Mouse (Mus musculus) T-helper 17 cell (primary cell): ENCODE data around the gene Rai1.

Source experiments
- in situ Hi-C, 2 experiments: fragments of 300-600 bp; cut with MboI, MseI; formaldehyde crosslinking; loops; 1 replicate in 1 of 2; 2 replicates in 1 of 2; pipeline ENCODE4 v1.15.1; 2025; ENCODE audit warnings: high pct_unique_total_duplicates in 2 of 2

Rai1 gene

DNA sequence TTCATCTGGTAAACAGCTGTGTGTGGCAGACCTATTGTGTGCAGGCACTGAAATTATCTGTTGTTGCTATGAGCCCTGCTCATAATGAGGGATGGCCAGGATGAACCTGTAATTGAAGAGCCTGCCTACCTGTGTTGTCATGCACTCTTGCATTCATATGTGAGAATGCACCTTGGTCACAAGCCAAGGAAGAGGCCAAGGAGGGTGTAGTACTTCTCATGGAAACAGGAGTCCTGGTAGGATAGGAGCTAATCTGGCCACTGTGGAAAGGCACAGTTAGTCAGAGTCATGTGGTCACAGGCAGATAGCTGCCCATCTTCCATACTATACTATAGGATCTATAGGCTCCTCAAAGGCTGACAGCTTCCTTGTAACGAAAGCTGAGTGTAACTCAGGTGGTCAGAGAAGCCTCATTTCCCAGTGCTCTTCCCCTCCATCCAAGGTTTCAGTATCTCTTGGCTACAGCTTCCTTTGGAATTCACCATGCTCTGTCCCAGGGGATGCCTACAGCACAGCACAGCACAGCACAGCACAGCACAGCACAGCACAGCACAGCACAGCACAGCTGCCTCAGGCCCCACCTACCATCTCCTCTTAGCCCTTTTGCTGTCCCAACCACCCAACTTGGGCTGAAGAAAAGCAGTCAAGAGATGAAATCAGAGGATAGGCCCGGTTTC, 15.9 kb downstream of the Rai1 start:
- in situ Hi-C loops: no loop called here

DNA sequence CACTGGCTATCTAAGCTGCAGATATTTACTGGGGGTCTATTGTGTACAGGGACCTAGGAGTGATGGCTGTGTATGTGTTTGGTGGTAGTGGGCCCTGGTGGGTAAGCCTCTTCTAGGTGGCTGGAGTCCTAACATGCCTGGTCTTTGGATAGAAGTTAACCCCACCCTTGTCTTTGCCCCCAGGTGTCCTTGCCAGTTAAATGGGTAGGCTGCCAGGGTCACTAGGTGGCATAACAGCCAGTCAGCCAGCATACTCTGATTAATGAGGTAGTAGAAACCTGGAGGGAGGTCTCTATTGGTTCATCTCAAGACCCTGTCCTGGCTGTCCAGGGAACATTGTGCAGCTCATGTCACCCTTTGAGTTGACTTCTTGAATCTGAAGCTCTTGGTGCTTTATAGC, 17.8 kb downstream of the Rai1 start:
- in situ Hi-C loops: no loop called here

DNA sequence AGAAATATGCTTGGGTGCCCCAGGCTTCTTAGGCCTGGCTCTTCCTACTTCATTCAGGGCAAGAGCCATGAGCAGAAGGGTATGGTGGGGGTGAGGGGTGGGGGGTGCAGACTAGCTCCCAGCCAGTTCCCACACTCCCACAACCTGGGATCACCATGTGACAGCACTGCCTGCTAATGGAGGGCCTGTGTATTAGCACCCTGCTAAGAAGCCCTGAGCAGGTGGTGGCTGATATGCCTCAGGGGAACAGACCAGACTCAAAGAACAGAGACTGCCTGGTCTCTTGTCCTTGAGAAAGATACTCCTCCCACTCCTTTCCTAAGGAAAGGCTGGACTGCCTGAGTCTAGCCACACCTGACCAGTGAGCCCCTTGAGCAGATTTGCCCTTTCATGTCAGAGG, 22.2 kb downstream of the Rai1 start:
- in situ Hi-C loops: no loop called here

DNA sequence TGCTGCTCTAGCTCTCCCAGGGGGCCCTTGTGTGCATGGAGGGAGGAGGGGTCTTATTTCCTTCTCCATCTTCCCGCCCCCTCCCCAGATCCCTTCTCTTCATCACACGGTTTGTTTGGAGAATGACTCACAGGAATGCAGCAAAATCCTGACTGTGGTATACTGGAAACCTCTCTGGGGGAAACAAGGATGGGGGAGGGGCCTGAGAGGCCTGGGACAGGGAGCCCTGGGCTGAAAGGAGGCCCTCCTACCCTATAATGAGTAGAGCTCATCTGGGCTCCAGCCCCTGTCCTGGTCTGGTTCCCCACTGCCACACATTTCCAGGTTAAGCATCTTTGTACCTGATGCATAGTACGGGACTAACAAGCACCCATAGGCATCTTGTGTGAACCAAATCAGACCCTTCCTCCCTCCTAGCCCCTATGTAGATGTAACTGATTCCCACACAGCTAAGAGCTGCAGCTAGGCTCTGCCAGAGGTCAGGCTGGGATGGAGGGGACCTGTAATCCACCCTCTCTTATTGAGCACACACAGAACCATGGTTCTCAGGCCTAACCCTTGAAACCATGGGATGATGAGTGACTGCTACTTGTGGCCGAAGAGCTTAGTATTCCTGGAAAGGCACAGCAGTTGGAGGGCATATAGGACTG, 23.2 kb downstream of the Rai1 start:
- in situ Hi-C loops: no loop called here

DNA sequence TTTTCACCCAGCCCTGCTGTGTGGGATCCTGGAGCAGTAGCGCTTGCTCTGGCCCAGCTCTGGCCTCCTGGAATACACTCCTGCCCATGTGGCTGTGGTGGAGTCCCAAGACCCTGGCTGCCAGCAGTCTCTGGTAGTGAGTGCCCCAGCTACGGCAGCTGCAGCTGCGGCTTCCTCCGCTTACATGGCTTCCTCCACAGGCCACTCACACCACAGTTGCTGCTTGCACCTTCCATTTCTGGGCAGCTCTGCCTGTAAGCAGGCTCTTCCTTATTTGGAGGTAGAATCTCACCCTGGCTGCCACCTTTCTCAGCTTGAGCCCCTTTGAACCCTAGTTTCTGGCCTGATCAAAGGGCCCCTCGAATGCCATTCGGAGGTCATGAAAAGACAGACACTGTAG, 25.7 kb downstream of the Rai1 start:
- in situ Hi-C loops: no loop called here

DNA sequence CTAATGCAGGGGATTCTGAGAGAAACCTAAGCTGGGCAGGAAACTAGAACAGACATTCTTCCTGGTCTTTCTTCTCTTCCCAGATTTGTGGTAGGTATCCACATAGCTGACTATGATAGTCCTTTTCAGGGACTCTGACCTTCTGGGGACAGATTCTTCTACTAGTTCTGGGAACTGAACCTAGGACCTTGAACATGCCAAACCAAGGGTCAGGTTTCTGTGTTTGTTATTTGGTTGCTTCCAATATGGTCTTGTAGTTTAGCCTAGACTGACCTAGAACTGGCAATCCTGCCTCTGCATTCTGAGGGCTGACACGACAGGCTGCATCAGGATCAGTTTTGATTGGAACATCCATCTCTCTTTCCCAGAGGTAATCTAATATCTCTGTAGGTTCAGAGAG, 27.2 kb downstream of the Rai1 start:
- in situ Hi-C loops: no loop called here

DNA sequence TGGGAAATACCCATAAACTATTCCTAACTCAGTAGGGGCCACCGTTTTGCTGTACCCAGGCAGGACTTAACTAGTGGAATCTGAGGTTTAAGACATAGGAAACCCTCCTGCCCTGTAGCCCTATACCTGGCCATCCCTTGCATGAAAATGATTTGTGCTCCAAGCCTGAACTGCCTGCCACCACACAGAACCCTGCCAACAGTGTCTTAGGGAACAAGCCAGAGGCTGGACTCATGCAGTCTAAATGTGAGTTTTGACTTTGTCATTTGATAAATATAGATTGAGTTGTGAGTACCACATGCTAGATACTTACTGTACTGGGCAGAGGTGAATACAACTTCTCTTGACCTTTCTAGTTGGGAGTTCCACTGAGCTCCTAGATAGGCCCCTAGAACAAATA, 31.7 kb downstream of the Rai1 start:
- in situ Hi-C loops: no loop called here

DNA sequence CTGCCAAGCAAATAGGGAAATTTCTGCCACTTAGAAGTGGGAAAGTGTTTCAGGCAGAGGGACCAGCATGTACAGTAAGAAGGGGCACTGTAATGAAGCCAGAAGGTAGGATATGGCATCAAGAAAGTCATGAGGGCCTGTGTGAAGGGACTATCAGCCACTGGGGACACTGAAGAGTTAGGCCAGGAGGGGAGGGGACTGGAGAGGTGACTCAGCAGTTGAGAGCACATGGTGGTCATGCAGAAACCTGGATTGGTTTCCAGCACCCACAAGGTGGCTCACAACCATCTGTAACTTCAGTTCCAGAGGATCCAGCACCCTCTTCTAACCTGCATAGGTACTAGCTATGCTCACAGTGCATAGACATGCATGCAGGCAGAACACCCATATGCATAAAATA, 32.4 kb downstream of the Rai1 start:
- in situ Hi-C loops: no loop called here

DNA sequence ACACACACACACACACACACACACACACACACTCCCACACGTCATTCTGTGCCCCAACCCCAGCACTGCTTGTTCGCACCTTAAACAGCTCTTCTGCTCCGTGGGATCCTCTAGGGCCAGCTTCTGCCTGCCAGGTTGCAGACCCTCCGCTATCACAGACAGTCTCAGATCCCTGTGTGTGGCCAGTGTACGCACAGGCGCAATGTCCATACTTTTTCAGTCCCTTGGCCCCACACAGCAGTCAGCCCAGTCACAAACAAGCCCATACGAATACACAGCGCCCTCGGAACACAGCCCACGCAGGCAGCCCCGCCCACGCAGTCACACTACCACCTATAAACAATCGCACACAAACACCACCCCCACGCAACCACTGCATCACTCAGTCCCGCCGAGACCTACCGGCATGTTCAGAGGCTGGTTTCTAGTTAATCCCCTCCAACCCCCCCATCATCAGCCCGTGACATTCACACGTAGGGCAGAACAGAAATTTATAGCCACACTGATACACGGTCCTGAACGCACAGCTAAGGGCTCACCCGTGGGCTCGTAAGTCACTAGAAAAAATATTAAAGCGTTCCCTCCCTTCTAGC, 34.4 kb downstream of the Rai1 start:
- in situ Hi-C loops: no loop called here

DNA sequence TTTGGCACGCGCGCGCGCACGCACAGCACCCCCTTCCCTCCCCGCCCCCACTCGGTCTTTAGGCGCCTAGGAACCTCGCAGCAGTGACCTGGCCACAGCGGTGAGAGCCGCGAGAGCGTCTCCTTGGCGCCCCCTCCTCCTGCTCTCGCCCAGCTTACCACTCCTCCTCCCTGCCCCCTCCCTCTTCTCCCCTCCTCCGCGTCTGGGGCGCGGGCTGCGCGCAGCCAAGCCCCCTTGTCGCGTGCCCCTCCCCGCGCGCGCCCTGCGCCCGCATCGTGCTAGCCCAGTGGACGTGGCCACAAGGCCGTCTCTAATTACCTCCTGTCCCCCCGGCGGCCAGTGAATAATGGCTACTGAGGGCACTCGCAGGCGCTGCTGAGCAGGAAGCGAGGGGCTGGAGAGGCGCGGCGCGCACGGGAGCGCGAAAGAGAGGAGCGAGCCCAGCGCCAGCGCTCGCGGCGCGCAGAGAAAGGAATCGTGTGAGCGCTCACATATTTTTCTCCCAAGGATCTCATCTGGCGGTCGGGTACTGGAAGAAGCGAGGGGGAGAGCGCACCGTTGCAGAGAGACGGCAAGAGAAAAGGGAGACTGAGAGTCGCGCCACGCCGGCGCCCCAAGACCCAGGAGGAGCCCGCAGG, 35.0 kb downstream of the Rai1 start:
- in situ Hi-C loops: no loop called here

DNA sequence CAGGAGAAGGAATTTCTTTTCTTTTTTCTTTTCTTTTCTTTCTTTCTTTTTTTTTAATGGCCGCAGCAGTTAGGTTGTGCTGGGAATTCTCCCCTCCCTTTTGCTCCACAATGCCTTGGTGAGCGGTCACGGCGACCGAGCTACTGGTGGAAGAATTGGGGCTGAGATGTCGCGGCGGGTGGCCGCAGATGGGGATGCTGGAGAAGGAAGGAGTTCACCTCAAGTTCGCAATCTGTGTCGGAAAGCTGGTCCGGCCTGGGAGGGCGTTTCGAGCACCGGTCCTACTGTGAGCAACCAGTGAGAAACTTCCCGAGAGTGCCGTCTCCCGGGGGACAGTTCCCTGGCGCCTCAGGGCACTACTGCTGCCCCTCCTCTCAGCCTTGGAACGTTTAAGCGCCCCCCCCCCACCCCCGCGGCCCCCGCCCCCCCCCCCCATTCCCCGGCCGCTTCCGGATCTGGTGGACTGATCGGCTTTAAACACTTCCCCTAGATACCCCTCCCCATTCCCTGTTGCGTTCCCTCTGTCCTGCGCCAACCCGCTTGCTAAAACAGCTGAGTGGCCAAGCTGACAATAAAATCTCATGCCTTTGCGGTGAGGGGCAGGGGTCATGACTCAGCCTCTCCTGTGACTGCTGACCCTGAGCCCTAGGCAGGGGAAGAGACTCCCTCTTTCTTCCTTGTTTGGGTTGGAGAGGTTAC, 35.9 kb downstream of the Rai1 start:
- in situ Hi-C loops: no loop called here

DNA sequence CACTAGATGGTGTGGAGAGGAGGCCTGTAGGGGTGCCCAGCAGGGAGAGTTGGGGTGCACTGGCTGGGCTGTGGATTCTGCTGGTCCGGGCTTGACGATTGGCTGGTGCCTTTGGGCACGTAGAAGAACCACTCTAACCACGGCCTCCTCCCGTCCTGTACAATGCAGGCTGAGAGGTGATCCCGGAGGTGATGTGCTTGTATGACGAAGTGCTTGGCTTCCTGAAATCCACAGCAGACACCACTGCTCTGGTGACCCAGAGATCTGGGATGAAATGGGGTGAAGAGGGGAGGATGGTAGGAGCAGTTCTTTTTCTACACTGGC, 36.4 kb downstream of the Rai1 start:
- in situ Hi-C loops: no loop called here

DNA sequence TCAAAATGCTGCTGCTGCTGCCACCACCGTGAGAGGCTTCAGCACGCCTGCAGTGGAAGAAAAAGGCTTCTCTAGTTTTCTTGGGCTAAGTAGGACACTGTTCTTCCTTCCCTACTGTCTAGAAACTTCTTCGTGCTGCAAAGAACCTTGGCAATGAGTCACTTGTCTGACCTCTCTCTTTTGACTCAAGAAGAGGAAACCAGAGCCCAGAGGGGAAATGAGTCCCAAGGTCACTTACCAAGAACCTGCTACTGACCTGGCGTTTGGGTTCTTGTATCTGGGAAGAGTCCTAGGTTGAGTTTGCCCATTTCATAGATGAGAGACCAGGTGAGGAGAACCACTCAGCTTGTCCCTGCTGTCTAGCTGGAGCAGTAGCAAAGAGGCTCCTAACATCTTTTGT, 38.3 kb downstream of the Rai1 start:
- in situ Hi-C loops: no loop called here

DNA sequence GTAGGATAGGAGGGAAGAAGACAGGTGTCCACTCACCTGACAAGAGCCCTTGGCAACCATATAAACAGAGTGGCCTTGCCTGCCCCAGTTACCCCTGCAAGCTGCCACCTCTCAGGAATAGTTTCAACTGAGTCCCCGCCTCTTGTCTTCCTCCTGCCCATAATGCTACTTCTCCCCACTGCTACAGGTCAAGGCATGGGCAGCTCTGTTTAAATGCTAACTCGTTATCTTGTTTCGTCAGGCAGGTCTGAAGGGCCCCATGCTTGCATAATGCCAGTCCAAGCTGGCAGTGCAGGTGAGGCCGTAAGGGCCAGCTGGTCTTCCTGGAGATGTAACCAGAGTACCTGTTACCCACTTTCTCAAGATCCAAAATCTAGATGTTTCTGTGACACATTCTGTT, 41.4 kb downstream of the Rai1 start:
- in situ Hi-C loops: no loop called here

DNA sequence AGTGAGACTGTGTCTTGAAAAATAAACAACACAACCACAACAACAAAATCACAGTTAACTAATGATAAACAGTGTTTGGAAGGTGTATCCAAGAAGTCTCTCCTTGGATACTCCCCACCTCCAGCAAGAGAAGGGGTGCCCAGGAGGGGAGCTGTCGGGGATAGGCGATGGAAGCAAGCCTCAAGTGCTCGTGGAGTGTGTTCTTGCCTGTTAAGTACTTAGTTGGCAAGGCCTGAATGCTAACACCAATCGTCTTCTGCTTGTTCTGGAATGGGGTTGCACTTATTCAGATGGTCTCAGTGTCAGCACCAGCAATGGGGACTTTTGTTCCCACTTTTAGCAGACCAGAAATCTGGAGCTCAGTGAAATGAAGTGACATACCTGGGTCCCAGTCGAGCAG, 43.8 kb downstream of the Rai1 start:
- in situ Hi-C loops: no loop called here

DNA sequence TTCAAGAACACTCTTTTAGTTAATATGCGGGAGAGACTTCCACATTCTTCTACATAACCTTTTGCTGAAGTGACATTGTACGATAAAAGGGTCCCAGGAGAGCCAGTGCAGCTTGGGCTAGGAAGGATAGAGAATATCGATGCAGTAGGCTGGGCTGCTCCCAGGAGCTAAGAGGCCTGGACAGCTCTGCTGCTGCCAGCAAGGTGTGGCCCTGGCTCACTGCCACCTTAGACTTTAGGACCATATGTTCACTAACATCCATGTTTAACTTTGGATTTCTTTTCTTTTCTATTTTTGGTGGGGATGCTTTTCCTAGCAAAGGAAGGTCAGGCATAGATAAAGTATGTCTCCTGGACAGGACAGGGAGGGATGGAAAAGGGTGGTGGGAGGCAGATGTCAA, 44.3 kb downstream of the Rai1 start:
- in situ Hi-C loops: no loop called here

DNA sequence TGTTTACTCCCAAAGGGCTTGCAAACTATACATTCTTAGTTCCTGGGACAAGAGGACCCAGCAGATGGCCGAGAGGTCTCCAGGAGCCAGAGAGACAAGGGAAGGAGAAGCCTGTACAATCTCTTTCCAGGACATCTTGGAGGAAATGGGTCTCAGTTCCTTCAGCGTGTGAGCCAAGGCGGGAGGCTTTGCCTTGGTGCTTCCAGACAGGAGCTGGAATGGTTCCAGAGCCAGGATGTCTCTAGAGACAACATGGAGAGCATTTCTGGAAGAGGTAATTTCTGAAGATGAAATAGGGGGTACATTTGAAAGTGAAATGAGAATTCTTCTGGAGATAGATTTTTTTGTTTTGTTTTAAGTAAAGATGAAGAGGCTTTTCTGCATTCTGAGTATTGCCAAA, 45.9 kb downstream of the Rai1 start:
- in situ Hi-C loops: no loop called here

DNA sequence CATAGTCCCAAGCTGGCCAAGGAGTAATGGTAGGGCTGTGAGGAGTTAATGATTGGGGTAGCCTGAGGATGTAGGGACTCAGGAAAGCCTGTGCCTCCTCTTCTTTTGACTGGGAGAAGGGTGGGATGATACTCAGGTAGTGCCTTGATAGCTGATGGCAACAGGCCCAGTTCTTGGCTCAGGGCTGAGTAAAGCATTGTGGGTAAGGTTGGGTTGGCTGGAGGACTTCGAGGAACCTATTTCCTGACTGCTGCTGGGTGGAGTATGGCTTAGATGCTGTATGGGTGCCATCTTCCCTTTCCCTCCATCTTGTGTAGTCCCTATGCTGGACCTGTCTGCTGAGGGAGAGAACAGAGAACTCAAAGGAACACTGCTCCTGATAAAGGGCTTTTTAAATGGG, 47.5 kb downstream of the Rai1 start:
- in situ Hi-C loops: no loop called here

DNA sequence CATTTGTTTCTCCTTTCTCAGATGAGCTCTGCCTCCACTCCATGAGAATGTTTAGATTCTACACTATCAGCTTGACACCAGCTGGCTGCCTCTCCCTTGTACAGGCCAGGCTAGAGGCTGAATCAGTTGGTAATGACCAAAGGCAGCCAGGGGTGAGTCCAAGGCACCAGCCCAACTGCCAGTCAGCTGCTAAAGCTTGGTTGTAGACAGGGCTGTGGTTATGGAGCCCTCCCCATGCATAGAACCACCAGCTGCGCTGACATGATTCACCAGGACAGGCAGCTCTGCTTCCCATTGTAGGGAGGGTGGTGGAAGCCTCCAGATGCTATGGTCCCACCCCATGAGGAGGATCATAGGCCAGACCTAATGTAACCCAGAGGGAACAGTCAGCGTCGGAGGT, 49.1 kb downstream of the Rai1 start:
- in situ Hi-C loops: no loop called here

DNA sequence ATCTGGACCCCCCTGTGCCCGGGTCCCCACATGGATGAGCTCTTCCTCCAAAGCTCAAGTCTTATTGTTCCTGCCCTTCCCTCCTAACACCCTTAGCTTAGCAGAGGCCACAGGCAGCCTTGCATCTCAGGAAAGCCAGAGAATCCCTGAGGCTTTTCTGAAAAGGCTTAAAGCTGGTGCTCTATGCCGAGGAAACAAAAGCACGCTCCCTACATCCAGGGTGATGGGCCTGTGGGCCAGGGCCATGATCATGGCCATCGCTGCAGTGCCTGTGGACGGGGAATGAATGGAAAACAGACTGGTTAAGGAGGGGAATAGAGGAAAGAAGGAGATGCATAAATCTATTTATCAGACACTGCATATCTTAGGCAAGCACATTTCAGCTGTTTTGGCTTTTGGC, 50.9 kb downstream of the Rai1 start:
- in situ Hi-C loops: no loop called here

DNA sequence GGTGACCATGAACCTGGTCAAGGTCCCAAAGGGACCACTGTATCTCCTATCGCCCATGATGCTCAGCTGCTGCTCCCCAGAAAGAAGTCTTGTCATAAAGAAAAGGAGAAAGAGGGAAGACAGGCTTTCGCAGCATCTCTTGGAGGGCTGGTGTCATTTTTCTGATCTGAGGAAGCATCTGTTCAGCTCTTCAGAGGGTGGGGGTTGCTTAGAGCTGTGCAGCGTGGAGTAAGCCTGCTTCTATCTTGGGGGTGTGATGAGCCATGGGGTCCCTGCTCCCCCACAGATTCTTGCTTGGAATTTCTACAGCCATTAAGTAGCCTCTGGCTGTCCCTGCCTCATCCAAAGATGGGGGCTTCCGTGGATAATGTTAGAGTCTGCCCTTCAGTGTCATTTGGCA, 53.5 kb downstream of the Rai1 start:
- in situ Hi-C loops: no loop called here

DNA sequence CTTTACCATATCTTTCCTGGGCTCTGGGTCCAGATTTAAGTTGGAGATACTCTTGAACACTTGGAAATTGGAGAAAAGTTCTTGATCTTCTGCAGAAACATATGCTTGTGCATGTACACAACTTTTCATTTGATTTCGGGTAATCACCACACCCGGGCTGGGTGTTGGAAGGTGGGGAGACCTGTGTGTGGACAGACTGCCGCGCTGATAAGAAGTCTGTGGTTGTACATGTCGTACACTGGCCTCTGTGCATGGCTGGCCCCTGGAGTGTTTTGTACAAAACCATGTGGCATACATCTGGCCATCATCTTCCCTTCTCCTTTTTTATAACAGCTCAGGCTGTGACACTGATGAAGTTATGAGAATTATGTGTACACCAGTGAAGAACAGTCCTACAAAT, 55.1 kb downstream of the Rai1 start:
- in situ Hi-C loops: no loop called here
